Comparison of ENCODE assay signal across 1 mouse cellular context in the genomic region with DNA sequence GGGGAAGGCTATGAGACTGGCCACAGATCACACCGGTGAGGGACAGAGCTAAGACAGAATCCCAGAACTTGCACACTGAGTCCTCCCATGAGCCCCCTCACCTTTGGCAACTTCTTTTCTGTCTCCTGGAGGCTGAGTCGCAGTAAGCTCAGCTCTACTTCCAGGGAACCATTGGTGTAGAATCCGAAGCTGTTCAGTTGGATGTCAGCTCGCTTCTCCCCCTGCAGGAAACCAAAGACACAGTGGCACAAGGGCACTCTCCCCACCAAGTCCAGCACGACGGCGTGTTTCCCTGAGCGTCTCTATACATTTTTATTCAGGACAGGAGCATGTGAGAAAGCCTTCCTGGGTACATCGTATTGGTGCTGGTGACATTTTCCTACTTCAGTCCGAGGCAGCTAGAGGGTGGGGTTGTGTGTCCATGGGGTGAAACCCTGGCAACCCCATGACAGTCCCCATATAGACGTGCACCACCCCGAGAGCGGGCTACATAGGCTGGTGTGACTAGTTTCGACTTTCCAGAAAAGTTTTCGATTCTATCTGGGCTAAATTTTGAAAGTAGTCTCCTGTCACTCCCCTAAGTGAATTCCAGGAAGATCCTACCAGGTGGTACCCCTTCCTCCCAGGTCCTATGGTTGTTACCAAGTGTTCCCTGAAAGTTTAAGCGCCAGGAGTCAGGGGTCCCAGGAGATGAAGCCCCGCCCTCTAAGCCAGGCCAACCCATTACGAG.
TF ChIP-seq lines count a peak whose summit lies in the region.

No protein-coding gene starts in this region.

TF ChIP-seq in MEL, 35 proteins besides CTCF, POLR2A, EP300 and RAD21:
- TF ChIP-seq ZMIZ1 (IDR thresholded peaks at IDR 0.05; ENCODE audit: low read depth, low read length) (0 out of 2 replicates have a peak, but pooled peaks have one; percentile 69), NELFE (IDR thresholded peaks at IDR 0.05; ENCODE audit: low read depth, low read length) (peak; percentile 52), RCOR1 (IDR thresholded peaks at IDR 0.05; ENCODE audit: low read depth, low read length) (no peak)
